Mouse (Mus musculus): Measurements from ENCODE around the gene Gm13124.
"Not testable (repeated sequence)": the region's sequence is repeated elsewhere in the genome, so short reads cannot be mapped to it uniquely, and the experiment has no call there.

Gene Gm13124

DNA sequence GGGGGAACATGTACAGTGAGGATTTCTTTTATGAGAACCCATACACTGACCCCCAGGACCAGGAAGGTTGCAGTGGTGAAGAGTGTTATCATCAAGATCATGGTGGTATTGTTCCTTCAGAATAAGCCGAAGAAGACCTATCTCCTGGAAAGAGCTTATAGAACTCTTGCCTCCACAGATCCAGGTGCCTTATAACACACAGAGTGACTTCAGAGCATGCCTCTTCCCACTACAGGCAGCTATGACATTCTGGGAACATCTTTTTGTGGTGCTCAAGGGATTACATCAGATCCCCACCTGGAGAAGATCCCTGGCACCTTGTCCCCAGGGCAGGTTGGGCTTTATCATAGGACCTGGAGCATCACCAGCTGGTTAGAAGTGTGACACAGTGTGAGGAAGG is at the start of gene Gm13124:
TSS of gene Gm13124 (minus strand) at position 101 of the 400 bp plus-strand sequence.
- no peak for DNase-seq (ENCODE audit: low spot score)

DNA sequence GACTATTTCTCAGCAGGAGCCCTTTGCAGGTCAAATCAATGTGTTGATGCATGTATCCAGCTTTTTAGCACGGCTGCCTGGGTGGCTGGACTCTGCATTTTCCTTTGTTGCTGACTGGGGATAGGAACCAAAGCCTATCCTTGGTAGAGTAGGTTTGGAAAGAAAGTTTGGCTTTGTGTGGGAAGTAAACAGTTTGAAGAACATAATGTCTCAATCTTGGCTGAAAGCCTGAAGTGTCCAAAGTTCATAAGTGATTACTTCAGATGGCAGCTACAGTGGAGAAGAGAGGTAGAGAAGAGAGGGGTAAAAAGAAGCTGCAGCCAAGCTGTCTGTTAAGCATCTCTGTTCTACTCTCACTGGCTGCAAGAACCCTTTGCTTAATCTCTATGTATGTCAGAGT is 49.7 kb upstream of the Gm13124 start:
- DNase-seq (ENCODE audit: low spot score): no peak

DNA sequence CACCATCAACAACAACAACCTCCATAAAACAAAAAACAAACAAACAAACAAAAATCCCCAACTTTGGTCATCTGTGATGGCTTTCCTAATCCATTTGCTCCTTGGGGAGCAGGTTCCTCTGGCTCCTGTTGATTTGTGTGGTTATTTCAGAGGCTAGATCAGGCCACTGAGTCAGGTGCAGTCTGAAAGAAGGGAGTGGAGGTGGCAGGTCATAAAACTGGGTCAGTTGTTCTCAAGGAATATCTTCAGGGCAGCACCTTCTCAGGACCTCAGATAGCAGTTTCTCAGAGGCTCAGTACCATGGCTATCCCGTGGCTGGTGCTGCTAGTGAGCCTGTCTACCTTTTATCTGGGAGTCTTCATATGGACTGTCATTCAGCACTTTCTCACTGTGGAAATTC is 48.5 kb upstream of the Gm13124 start, which contains the start of gene Aadacl4:
TSS of gene Aadacl4 (plus strand) at position 301 of the 400 bp plus-strand sequence.
- no peak for DNase-seq (ENCODE audit: low spot score)

DNA sequence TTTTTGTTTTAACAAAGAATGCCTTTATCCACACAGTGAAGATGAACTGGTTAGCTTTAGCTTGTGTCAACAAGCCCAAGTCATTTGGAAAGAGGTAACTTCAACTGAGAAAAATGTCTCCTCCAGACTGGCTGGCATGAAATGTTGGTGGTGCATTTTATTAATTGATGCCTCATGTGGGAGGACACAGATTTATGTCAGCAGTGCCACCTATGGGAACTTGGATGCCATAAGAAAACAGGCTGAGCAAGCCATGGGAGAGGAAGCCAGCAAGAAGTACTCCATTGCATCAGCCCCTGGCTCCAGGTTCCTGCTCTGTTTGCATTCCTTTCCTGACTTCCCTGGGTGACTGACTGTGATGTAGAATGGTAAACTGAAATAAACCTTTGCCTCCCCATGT is 27.9 kb upstream of the Gm13124 start:
- no peak for DNase-seq (ENCODE audit: low spot score)

GRCm38 (mm10) chr4:144586207-144586606 is 21.3 kb upstream of the Gm13124 start:
- DNase-seq (ENCODE audit: low spot score): not testable (repeated sequence)

DNA sequence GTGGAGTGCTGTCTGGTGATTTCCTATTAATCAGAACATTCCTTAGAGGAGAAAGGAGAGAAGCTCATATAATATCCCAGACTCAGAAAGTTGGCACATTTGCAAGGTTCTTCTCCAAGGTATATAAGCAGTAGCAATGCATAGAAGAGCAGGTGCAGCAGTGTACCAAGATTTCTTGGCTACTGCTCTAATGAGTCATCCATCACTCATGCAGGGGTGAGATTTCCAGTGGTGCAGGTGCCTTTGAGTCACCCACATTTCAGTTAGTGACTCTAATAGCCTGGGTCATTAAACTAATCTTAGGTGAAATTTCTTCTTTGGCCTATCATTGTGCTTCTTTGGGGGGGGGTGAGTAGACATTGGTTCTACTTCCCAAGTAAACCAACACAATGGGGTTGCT is 2.8 kb upstream of the Gm13124 start:
- DNase-seq (ENCODE audit: low spot score): no peak

DNA sequence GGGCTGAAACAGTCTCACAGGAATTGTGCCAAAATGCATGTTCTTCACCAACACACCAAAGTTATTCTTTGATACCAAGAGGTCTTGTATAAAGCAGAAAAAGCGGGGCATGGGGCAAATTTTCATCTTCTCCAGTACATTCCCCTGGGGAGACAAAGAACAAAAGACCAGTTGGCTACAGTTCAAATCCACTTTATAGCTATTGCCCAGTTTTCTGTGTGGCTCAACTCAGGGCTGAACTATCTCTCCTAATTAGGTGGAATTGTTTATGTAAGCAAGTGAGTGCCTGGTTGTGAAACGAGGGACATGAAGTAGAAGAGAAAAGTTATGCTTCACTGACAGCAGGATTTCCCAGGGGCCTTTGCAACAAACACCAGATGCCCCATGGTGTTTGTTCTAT is 3.7 kb downstream of the Gm13124 start:
- no peak for DNase-seq (ENCODE audit: low spot score)

DNA sequence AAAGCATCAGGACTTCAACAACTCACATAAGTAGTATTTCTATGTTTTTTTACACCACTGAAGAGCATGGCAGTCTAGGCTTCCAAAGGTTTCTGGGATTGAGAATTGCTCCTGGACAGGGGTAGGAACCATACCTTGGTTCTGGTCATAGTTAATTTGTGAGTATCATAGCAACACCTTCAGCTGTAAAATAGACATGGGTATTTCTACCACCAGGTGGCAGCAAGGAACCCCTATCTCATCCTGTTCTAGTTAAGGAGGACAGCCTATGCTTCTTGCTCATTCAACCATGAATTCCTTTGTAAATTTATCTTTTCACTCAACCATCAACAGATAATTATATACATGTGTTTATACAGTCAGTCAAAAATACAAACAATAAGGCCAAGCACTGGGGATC is 5.1 kb downstream of the Gm13124 start:
- DNase-seq (ENCODE audit: low spot score): no peak

- DNase-seq (ENCODE audit: low spot score): no peak
Measured at GRCm38 (mm10) chr4:144551156-144551555, 13.8 kb downstream of the Gm13124 start.

GRCm38 (mm10) chr4:144545339-144545738 is 19.6 kb downstream of the Gm13124 start:
- DNase-seq (ENCODE audit: low spot score): not testable (repeated sequence)

DNA sequence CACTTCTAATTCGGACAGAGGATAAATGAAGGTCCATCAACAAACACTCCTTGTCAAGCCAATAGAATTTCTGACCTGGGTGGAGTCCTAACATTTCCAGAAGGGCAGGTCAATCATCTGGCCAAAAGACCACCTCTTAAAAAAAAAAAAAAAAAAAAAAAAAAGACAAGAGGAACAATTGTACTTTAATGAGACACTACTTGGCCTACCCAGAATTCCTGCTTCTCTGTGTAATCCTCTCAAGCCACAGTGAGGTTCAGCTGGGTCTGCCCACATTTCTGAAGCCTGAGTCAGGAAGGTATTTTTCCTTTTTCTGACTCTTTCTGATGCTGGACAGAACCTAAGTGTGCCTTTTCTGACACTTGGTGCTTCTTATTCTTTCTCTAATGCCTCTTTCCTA is 20.2 kb downstream of the Gm13124 start:
- no peak for DNase-seq (ENCODE audit: low spot score)

- no peak for DNase-seq (ENCODE audit: low spot score)
Measured at GRCm38 (mm10) chr4:144519522-144519921, 45.4 kb downstream of the Gm13124 start, which contains the start of gene 9430007A20Rik. 9430007A20Rik (plus strand) TSS chr4:144519822.

- DNase-seq (ENCODE audit: low spot score): no peak
Measured at GRCm38 (mm10) chr4:144506518-144506917, 58.4 kb downstream of the Gm13124 start.
